Mouse (Mus musculus) 3134 (cell line): ENCODE measurements around the gene Slain1.

Experiments used
- DNase-seq: peaks from one replicate; pipeline ENCODE4 v3.0.0-alpha.2; 2011; ENCODE audit warnings: low spot score; ENCODE audit not compliant: insufficient read length; ENCODE audit errors: extremely low read depth

Gene Slain1

GRCm38 (mm10) chr14:103649896-103650334, at the start of gene Slain1:
Slain1 (plus strand) TSS chr14:103650228.
- no peak for DNase-seq

DNA sequence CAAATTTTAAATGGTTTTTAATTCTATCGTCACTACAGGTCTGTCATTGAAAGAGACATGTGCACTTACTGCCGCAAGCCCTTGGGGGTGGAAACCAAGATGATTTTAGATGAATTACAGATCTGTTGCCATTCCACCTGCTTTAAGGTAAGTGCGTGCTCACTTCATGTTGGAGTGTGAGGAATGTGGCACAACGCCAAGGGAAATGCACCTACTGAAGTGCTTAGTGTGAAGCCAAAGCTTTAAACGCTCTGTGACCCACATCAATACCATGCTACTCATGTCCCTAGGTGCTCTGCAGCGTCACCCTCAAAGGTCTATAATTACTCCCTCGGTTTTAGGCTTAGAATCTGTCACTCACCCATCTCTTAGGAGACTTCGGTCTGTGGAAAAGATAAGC, 42.0 kb upstream of the Slain1 start:
- DNase-seq = no peak

DNA sequence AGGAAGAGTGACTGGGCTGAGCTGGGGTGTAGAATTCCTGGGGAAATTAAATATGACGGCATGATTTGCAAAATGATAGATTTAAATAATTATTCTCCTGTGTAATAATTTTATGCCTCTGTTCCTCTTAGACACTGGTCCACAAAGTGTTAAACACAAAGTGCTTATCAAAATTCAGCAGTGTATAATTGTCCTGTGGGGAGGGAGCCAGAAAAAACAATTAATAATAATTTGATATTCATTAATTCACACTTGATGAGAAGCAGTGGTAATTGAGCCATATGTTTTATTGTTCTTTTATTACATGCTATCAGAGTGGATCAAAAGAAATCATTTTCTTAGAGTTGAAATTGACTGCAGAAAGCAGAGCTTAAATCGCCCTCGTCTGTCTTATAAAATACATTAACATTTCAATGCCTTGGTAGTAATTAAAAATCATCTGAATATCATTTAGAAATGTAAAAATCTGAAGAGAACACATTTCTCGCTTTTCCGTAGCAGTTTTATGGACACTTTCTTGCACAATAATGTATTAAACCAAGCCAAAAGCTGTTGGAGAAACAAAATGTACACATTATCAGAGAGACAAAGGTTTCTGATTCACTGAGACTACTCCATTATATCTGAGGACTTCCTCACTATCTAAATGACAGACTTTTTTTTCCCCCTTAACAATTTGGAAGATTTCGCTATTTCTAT, 36.3 kb upstream of the Slain1 start:
- DNase-seq = no peak

GRCm38 (mm10) chr14:103614272-103614587, 35.8 kb upstream of the Slain1 start:
- DNase-seq = no peak

DNA sequence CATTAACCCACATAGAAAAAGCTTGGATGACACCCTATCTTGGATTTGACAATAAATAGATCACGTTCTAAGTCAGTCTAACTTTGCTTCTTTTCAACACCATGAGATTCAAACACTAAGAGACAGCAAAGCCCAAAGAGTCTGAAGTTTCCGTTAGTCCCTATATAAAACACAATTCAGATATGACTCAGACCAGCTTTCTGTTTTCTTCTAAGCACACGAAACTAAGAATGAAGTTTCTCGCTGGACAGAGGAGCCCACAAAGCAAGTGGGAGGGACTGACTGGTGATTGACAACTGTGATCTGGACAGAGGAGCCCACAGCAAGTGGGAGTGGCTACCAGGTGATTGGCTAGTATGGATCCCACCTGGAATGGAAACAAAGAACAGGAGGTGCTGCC, 30.3 kb upstream of the Slain1 start:
- no peak for DNase-seq

DNA sequence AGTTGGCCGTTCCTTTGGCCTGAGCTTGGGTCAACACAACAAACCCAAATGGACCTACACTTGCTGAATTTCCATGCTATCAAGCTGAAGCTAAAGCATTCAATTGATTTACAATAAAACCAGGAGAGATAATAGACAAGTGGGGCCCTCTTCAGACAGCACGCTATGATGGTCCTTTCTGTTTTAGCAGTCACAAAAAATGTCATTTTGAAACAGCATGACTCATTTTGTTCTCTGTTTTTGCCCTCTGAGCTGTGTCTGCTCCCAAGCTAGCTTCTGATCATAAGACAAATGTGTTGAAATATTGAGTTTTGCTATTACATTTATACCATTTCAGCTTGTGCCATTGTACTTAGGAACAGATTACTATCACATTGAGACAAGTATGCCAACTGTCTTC, 28.8 kb upstream of the Slain1 start:
- no peak for DNase-seq

DNA sequence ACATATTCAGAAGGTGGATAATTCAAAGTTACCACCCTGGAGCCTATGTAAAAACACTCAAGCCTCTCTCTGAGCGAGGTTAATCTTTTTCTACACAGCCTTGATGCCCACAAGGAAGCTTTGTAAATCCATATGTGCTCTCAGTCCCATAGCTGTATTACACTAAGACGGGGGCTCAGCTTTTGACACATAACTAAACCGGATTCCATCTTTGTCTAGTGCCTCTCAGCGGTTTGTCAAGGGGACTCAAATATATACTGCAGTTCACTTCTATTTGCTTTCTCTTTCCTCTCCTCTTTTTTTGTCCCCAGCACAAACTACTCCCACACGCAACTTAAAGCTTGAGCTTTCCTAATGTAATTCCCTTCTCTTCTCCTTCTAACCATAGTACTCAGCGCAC, 23.9 kb upstream of the Slain1 start:
- DNase-seq = no peak

DNA sequence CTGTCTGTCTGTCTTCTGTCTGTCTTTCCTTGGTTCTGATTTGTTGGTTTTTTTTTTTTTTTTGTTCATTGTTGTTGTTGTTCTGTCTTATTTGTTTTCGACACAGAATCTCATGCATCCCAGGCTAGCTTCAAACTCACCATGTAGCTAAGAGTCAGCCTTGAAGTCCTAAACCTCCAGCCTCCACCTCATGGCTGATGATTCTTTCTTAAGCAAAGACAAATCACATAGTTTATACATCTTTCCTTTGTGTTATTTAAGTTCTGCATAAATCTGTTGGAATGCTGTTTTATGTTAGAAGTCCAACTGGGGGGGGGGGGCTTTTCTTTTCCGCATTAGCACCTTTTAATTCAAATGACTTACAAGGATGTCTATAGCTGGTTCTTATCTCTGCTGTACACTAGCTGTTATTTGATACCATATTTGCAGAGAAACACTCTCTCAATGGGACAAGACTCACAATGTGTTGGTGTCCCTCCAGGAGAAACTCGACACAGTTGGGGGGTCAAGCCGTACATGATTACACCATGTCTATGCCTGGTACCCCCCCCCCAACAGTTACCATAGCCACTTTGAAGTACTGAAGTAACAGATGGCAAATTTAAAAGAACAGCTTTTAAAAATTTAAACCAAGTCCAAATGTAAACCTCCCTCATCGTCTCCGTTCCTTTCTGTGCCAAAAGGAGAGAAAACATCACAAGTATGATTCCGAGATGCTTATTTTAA, 20.2 kb upstream of the Slain1 start:
- no peak for DNase-seq

DNA sequence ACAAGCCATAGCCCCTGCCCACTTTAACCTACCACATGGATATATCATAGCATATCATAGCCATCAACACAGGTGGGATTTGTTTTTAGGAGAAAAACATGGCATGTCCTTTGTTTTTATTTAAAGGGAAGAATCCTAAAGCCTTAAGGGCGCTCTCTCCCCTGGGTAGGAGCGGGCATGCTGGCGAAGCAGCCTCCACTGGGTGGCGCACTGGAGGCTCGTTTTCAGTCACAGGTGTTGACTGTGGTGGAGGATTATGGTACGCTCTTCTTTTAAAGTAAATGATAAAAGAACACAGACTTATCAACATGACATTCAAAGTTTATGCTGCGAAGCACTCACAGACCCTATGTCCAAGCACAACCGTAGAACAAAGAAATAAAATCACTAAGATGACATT, 19.5 kb upstream of the Slain1 start:
- DNase-seq = no peak

- DNase-seq = no peak
Observed at GRCm38 (mm10) chr14:103643933-103644332, 6.1 kb upstream of the Slain1 start.

DNA sequence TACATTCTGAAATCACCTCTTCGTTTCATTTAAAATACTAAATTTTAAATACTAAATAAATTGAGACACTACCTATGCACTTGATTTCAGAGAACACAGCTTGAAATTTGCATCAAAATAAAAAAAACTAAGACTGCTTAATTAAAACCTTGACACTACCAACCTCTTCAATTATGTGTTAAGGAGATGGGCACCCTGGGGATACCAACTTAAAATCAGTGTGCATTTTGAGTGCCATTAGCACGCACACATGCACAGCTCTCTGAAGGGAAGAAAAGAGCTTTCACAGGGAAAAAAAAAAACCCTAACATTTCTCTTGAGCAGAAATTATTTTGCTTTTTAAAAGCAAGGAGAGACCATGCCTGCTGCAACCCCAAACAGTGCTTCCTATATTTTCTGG, 2.0 kb upstream of the Slain1 start:
- DNase-seq = no peak

DNA sequence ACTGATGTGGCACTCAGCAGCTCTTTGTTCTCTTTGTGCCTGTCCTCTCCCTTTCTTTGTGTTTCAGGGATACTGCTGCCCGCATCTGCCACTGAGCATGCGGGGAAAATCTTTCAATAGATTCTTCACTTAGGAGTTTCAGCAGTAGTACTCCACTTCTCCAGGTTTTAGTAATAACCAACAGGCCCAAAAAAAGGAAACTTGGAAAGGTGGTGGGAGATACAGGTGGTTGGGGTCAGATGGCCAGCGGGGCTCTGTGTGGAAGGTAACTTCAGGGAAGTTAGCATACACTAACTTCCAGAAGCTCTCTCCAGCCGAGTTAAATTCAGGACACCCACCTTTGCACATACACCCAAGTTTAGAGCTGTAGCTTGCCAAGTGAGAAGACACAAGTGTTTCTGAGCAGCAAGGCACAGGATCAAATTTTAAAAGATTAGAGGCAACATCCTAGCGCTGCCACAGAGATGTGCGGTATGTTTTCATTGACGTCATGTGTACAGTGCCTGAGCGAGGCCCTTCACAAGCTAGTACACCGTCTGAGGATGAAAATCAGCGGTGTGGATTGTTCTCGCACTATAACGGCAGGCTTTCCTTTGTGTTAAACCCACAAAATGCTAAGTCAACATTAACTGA, 1.3 kb upstream of the Slain1 start:
- no peak for DNase-seq

GRCm38 (mm10) chr14:103649302-103649701, 726 bp upstream of the Slain1 start:
- no peak for DNase-seq

DNA sequence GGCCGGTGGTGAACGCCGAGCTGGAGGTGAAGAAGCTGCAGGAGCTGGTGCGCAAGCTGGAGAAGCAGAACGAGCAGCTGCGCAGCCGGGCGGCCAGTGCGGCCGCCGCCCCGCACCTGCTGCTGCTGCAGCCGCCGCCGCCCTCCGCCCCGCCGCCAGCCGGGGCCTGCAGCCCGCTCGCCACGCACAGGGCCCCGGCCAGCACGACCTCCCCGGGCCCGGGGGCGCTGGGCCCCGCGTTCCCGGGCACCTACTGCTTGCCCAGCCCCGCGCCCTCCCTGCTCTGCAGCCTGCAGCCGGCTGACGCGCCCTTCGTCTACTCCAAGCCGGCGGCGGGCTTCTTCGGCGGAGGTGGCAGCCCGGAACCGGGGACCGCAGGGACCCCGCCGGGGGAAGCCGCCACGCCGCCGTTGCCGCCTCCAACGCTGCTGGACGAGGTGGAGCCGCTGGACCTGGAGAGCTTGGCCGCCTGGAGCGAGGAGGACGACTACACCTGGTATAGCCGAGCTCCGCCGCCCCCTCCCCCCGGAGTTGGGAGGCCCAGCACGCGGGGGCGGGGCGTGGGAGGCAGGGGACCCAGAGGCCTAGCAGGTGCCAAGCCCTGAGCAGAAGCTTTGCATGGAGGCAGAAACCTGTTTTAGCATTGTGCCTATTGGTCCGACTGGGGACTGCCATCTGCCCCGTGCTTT, 529 bp downstream of the Slain1 start:
- DNase-seq = no peak

GRCm38 (mm10) chr14:103651106-103651505, 1.1 kb downstream of the Slain1 start:
- DNase-seq = no peak

DNA sequence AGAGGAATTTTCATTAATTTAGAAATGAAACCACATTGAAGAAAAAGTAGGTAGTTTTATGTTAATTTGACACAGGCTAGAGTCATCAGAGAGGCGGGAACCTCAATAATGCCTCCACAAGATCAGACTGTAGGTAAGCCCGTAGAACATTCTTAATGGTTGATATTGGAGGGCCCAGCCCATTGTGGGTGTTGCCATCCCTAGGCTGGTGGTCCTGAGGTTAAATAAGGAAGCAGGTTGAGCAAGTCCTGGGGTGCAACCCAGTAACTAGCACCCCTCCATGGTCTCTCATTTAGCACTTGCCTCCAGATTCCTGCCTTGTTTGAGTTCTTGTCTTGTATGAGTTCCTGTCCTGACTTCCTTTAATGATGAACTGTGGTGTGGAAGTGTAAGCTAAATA, 1.5 kb downstream of the Slain1 start:
- DNase-seq = no peak

GRCm38 (mm10) chr14:103652524-103652923, 2.5 kb downstream of the Slain1 start:
- no peak for DNase-seq

GRCm38 (mm10) chr14:103653800-103654199, 3.8 kb downstream of the Slain1 start:
- no peak for DNase-seq

DNA sequence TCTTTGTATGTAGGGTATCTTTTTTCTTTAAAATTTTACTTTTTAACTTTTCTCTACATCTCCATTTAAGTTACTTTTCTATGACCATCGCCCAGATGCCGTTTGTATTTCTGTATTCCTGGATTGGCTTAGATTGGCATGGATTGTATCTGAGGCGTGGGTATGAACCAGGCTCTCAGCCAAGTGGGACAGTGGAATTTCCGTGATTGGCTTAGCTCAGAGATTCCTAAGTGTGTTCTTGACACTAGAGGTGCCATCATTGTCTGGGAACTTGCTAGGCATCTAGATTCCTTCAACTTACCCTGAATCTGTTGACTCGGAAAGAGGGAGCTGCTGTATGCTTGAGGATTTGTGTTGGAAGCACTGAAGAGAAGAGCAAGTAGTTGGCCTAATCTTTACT, 5.4 kb downstream of the Slain1 start:
- DNase-seq = no peak

GRCm38 (mm10) chr14:103657876-103658275, 7.8 kb downstream of the Slain1 start:
- DNase-seq = no peak

DNA sequence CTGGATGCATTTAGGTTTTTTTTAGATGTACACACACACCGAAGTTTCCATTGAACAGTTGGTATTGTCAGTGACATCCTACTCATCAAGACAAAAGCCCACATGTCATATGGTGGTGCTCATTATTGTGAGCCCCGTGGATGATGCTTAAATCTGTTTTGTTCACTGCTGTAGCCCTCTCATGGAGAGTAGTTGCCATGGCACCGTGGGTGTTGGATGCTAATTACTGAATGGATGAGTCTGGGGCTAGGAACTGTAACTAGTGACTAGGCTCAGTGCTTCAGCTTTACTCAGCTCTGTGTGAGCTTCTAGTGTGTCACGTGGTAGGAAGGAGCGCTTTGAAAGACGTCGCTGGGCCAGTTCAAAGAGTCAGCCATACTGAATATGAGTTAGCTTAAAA, 13.0 kb downstream of the Slain1 start:
- DNase-seq = no peak
